Mouse (Mus musculus) liver, adult 2 months (tissue): Measurements from ENCODE around the gene BC024978. TPM values are rescaled to one million over a fixed set of nuclear protein-coding genes. Genes with fewer than 3 reads are reported as not detected.
A peak's percentile ranks its signal among the peaks of the same experiment; 100 is the strongest.

ENCODE experiments used
- DNase-seq: peaks from one replicate; pipeline ENCODE4 v3.0.0-alpha.2; 2011; ENCODE audit warnings: low read depth, low spot score; ENCODE audit errors: extremely low read depth
- H3K27ac ChIP-seq: fragments of 200-500 bp; replicated peaks from 2 replicates; pipeline ENCODE4 v1.5.1; 2012; ENCODE audit warnings: low read depth, mild to moderate bottlenecking, control low read depth, inconsistent platforms, low read length; ENCODE audit not compliant: insufficient read depth
- H3K27me3 ChIP-seq: fragments of 200-500 bp; 2 replicates; pipeline ENCODE4 v1.6.1; 2012; ENCODE audit warnings: mild to moderate bottlenecking, moderate library complexity, low read length, inconsistent platforms; ENCODE audit not compliant: control insufficient read depth, insufficient read depth
- H3K36me3 ChIP-seq: fragments of 200-500 bp; 2 replicates; pipeline ENCODE4 v1.6.1; 2012; ENCODE audit warnings: low read length, inconsistent platforms; ENCODE audit not compliant: control insufficient read depth, insufficient read depth
- H3K4me1 ChIP-seq: fragments of 200-500 bp; 2 replicates; pipeline ENCODE4 v1.6.1; 2011; ENCODE audit warnings: low read length; ENCODE audit not compliant: control insufficient read depth, insufficient read depth
- H3K4me3 ChIP-seq: fragments of 200-500 bp; 2 replicates; pipeline ENCODE4 v1.5.1; 2011; ENCODE audit warnings: low read depth, mild to moderate bottlenecking, control low read depth, low read length, moderate library complexity; ENCODE audit not compliant: insufficient read depth
- H3K79me2 ChIP-seq: fragments of 200-500 bp; 2 replicates; pipeline ENCODE4 v1.6.1; 2012; ENCODE audit warnings: inconsistent platforms, mild to moderate bottlenecking, low read length, moderate library complexity; ENCODE audit not compliant: control insufficient read depth, insufficient read depth
- H3K9ac ChIP-seq: fragments of 200-500 bp; 2 replicates; pipeline ENCODE4 v1.6.1; 2012; ENCODE audit warnings: low read depth, mild to moderate bottlenecking, control low read depth, inconsistent platforms, low read length
- CTCF ChIP-seq: fragments of 200-500 bp; IDR thresholded peaks from 2 replicates; pipeline ENCODE4 v1.5.1; 2011; ENCODE audit warnings: low read depth, low read length, control low read depth
- POLR2A ChIP-seq: fragments of 200-500 bp; IDR thresholded peaks from 2 replicates; pipeline ENCODE4 v1.6.1; 2011; ENCODE audit warnings: low read length, control low read depth; ENCODE audit not compliant: insufficient read depth; ENCODE audit errors: extremely low read depth
- WGBS: fragments of 180-500 bp; shearing (Covaris S2); methylation state at CpG from one replicate; pipeline ENCODE4 v1.1.7; 2018; 5-methylcytosine and 5-hydroxymethylcytosine counted together
- polyA plus RNA-seq: library from polyadenylated mRNA; depleted of rRNA; stranded (reverse); fragments of >200 nt; gene quantifications from 2 replicates; pipeline ENCODE4 v1.2.3, GENCODE M21; 2012; rRNA removed
- total RNA-seq: library from RNA; depleted of rRNA; stranded (reverse); fragments of >200 nt; gene quantifications from 2 replicates; pipeline ENCODE4 v1.2.3, GENCODE M21; 2014; rRNA removed

The BC024978 gene
- total and polyA plus RNA-seq, 2 experiments: 3.9 to 13.8 TPM

GRCm38 (mm10) chr7:27258205-27258899 lies 62.8 kb downstream of the BC024978 start, which contains the start of gene Numbl:
Numbl (plus strand) TSS chr7:27258433.
- H3K4me1 ChIP-seq: peaks cover 8% of the 10 kb centered on the region
- WGBS: under 1% methylated on average over 46 of the region's 47 CpGs
- no peaks in the 10 kb centered on the region for H3K79me2 ChIP-seq
- no peak for TF ChIP-seq POLR2A
- no peak for TF ChIP-seq CTCF
- no peaks in the 10 kb centered on the region for H3K27me3 ChIP-seq
- peak within 1 kb of the TSS; percentile 58 for H3K4me3 ChIP-seq
- DNase-seq: peak; percentile 64
- H3K36me3 ChIP-seq: no peaks in the 10 kb centered on the region
- H3K9ac ChIP-seq: peak within 1 kb of the TSS; percentile 66
- peak within 1 kb of the TSS; percentile 70 for H3K27ac ChIP-seq

GRCm38 (mm10) chr7:27259271-27259721 lies 63.7 kb downstream of the BC024978 start:
- Histone ChIP-seq H3K4me1 (peaks cover 8% of the 10 kb centered on the region), H3K4me3 (peak overlapping the region; percentile 58; the same call in 1 of the 2 replicates), H3K27me3 (no peaks in the 10 kb centered on the region), H3K9ac (peak overlapping the region; percentile 32; the same call in 1 of the 2 replicates), H3K79me2 (no peaks in the 10 kb centered on the region), H3K27ac (no peak overlapping the region), H3K36me3 (no peaks in the 10 kb centered on the region)
- no peak for TF ChIP-seq CTCF
- DNase-seq: no peak
- whole genome bisulfite sequencing: 43% methylated on average over 9 of the region's 9 CpGs

- peaks cover 8% of the 10 kb centered on the region for H3K4me1 ChIP-seq
- no peak overlapping the region for H3K4me3 ChIP-seq
- DNase-seq: no peak
- TF ChIP-seq POLR2A (no peak), CTCF (no peak)
- no peaks in the 10 kb centered on the region for H3K36me3 ChIP-seq
- no peak overlapping the region for H3K27ac ChIP-seq
- H3K79me2 ChIP-seq: no peaks in the 10 kb centered on the region
- WGBS: 70% methylated on average over 5 of the region's 5 CpGs
- H3K9ac ChIP-seq: no peak overlapping the region
- H3K27me3 ChIP-seq: no peaks in the 10 kb centered on the region
Measured at GRCm38 (mm10) chr7:27259771-27260170, 64.2 kb downstream of the BC024978 start.

Other genes starting within 250 kb of the BC024978 start
- 815 and 1,006 TPM in 2 replicates for gene Cyp2a12, start 166.7 kb upstream of the BC024978 start, total RNA-seq
- gene Cyp2a12, start 166.7 kb upstream of the BC024978 start, polyA plus RNA-seq: 590 and 699 TPM in 2 replicates
- 643 and 658 TPM in 2 replicates for gene Cyp2f2, start 75.9 kb upstream of the BC024978 start, total RNA-seq
- 1,932 and 2,426 TPM in 2 replicates for gene Cyp2f2, start 75.9 kb upstream of the BC024978 start, polyA plus RNA-seq
- not detected in 2 replicates for gene Cyp2t4, start 42.1 kb upstream of the BC024978 start, total RNA-seq
- not detected in 2 replicates for gene Cyp2t4, start 42.1 kb upstream of the BC024978 start, polyA plus RNA-seq
- gene Egln2, start 29.0 kb upstream of the BC024978 start, total RNA-seq: 35.4 and 46.6 TPM in 2 replicates
- 98.2 and 99.3 TPM in 2 replicates for gene Egln2, start 29.0 kb upstream of the BC024978 start, polyA plus RNA-seq
- 8.7 and 10.1 TPM in 2 replicates for gene Rab4b, start 16.9 kb upstream of the BC024978 start, total RNA-seq
- 27.5 and 28.3 TPM in 2 replicates for gene Rab4b, start 16.9 kb upstream of the BC024978 start, polyA plus RNA-seq
- gene Gm21983, start 14.7 kb upstream of the BC024978 start, total RNA-seq: 0.09 and 0.20 TPM in 2 replicates
- 0.39 TPM in 1 of 2 replicates, not detected in the other for gene Gm21983, start 14.7 kb upstream of the BC024978 start, polyA plus RNA-seq
- gene Mia, start 14.6 kb upstream of the BC024978 start, total RNA-seq: not detected in 2 replicates
- 0.67 and 1.1 TPM in 2 replicates for gene Mia, start 14.6 kb upstream of the BC024978 start, polyA plus RNA-seq
- 10.5 and 17.0 TPM in 2 replicates for gene Snrpa, start 490 bp downstream of the BC024978 start, total RNA-seq
- 76.8 and 79.1 TPM in 2 replicates for gene Snrpa, start 490 bp downstream of the BC024978 start, polyA plus RNA-seq
- gene Itpkc, start 32.9 kb downstream of the BC024978 start, total RNA-seq: 3.5 and 6.0 TPM in 2 replicates
- gene Itpkc, start 32.9 kb downstream of the BC024978 start, polyA plus RNA-seq: 4.0 and 5.8 TPM in 2 replicates
- 11.9 and 16.6 TPM in 2 replicates for gene Coq8b, start 37.2 kb downstream of the BC024978 start, total RNA-seq
- gene Coq8b, start 37.2 kb downstream of the BC024978 start, polyA plus RNA-seq: 35.2 and 36.2 TPM in 2 replicates
- gene Numbl, start 62.7 kb downstream of the BC024978 start, total RNA-seq: 0.46 and 0.74 TPM in 2 replicates
- gene Numbl, start 62.7 kb downstream of the BC024978 start, polyA plus RNA-seq: 0.62 and 1.5 TPM in 2 replicates
- gene Ltbp4, start 141.9 kb downstream of the BC024978 start, total RNA-seq: 9.4 and 24.2 TPM in 2 replicates
- 29.2 and 32.5 TPM in 2 replicates for gene Ltbp4, start 141.9 kb downstream of the BC024978 start, polyA plus RNA-seq
- 3.6 and 4.4 TPM in 2 replicates for gene Shkbp1, start 160.2 kb downstream of the BC024978 start, total RNA-seq
- gene Shkbp1, start 160.2 kb downstream of the BC024978 start, polyA plus RNA-seq: 19.8 and 23.9 TPM in 2 replicates
- gene Gm20479, start 161.6 kb downstream of the BC024978 start, total RNA-seq: not detected in 2 replicates
- not detected in 2 replicates for gene Gm20479, start 161.6 kb downstream of the BC024978 start, polyA plus RNA-seq